Mouse (Mus musculus): ENCODE results near the gene Myo16.

DNA sequence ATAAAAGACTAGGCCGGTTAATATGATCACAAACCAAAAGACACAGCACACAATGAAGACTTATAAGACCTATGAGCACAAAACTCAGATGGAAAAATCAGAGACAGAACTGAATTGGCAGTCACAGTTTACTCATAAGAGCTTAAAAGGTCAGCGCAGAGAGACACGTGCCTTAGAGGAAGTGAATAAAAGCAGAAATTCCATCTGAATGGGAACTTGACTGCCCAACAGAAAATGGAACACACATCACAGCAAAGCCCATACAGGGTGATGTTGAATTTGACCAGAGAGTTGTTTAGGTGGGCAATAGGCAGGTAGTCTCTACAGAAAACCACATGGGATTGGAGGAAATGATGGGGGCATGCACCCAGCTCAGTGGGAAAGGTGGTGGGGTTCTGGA, 442.6 kb downstream of the Myo16 start:
- TF ChIP-seq POLR2A (IDR thresholded peaks at IDR 0.05; ENCODE audit: low read depth, low read length) (no peak), CTCF (IDR thresholded peaks at IDR 0.05; ENCODE audit: extremely low read depth, insufficient read length, insufficient replicate concordance, low read depth, low read length) (no peak)

All from small intestine, adult 2 months (tissue).